Mouse (Mus musculus) heart, embryonic 14.5 days (tissue): ENCODE measurements around the gene Adgb. TPM values are rescaled to one million over a fixed set of nuclear protein-coding genes. Genes with fewer than 3 reads are reported as not detected.

Experiments
- ATAC-seq: fragments of 200-750 bp; cut with Nextera tagmentation; 2 replicates; pipeline ENCODE4 v1.8.0; 2017; ENCODE audit warnings: low read depth, moderate TSS enrichment; ENCODE audit not compliant: insufficient number of reproducible peaks, insufficient read depth, low FRiP score
- H3K27ac ChIP-seq, 2 experiments: fragments of 200-500 bp in 1 of 2; fragments of 300-500 bp in 1 of 2; sonication (generic) in 1 of 2; replicated peaks in 1 of 2; 2 replicates each; pipeline ENCODE4 v1.5.1; 2012 to 2014; ENCODE audit warnings: low read depth in 2 of 2, low read length in 2 of 2, control low read depth in 1 of 2, mild to moderate bottlenecking in 1 of 2, mixed read lengths in 1 of 2; ENCODE audit not compliant: control insufficient read depth in 1 of 2, insufficient read depth in 1 of 2
- H3K27me3 ChIP-seq: fragments of 300-500 bp; sonication (generic); 2 replicates; pipeline ENCODE4 v1.6.1; 2014; ENCODE audit warnings: mild to moderate bottlenecking, low read length, control low read depth; ENCODE audit not compliant: control insufficient read depth, insufficient read depth
- H3K36me3 ChIP-seq: fragments of 300-500 bp; sonication (generic); 2 replicates; pipeline ENCODE4 v1.6.1; 2014; ENCODE audit warnings: mild to moderate bottlenecking, control low read depth, low read length, mixed read lengths; ENCODE audit not compliant: control insufficient read depth, insufficient read depth
- H3K4me1 ChIP-seq, 2 experiments: fragments of 200-500 bp in 1 of 2; fragments of 300-500 bp in 1 of 2; sonication (generic) in 1 of 2; 2 replicates each; pipeline ENCODE4 v1.6.1; 2012 to 2014; ENCODE audit warnings: low read length in 2 of 2, control low read depth in 1 of 2, mixed read lengths in 1 of 2; ENCODE audit not compliant: control insufficient read depth in 2 of 2, insufficient read depth in 2 of 2
- H3K4me2 ChIP-seq: fragments of 300-500 bp; sonication (generic); 2 replicates; pipeline ENCODE4 v1.6.1; 2014; ENCODE audit warnings: mild to moderate bottlenecking, low read length
- H3K4me3 ChIP-seq, 2 experiments: fragments of 200-500 bp in 1 of 2; fragments of 300-500 bp in 1 of 2; sonication (generic) in 1 of 2; 2 replicates each; pipeline ENCODE4 v1.5.1; 2012 to 2014; ENCODE audit warnings: low read length in 2 of 2, mild to moderate bottlenecking in 2 of 2, control low read depth in 1 of 2, low read depth in 1 of 2, moderate library complexity in 1 of 2; ENCODE audit not compliant: control insufficient read depth in 1 of 2, insufficient read depth in 1 of 2
- H3K9ac ChIP-seq: fragments of 300-500 bp; sonication (generic); 2 replicates; pipeline ENCODE4 v1.6.1; 2014; ENCODE audit warnings: mild to moderate bottlenecking, low read length
- H3K9me3 ChIP-seq: fragments of 300-500 bp; sonication (generic); 2 replicates; pipeline ENCODE4 v1.6.1; 2016; ENCODE audit warnings: low read length, control low read depth; ENCODE audit not compliant: control insufficient read depth
- WGBS: fragments of 180-500 bp; shearing (Covaris S2); extraction: QIAGEN DNeasy Blood & Tissue Kit; methylation state at CpG from one replicate; pipeline ENCODE4 v1.1.7; 2014; 5-methylcytosine and 5-hydroxymethylcytosine counted together
- polyA plus RNA-seq: library from polyadenylated mRNA; unstranded; fragments of >200 nt; fragmentation: Nextera tagmentation; extraction: Ambion mirVana; gene quantifications from 2 replicates; pipeline ENCODE4 v1.2.1, GENCODE M21; 2014

Gene Adgb
- polyA plus RNA-seq, 1 experiment from 2014 or later: 0.20 TPM

GRCm38 (mm10) chr10:10456991-10457390 is 15.1 kb downstream of the Adgb start:
- Histone ChIP-seq H3K9ac (no peak overlapping the region), H3K4me1 (no peaks in the 10 kb centered on the region), H3K27ac (no peak overlapping the region), H3K4me2 (no peak overlapping the region), H3K4me3 (no peak overlapping the region), H3K9me3 (no peaks in the 10 kb centered on the region), H3K36me3 (no peaks in the 10 kb centered on the region), H3K27me3 (no peaks in the 10 kb centered on the region)
- 71% methylated on average over 5 of the region's 5 CpGs for WGBS
- no peak for ATAC-seq

- H3K4me2 ChIP-seq: no peak overlapping the region
- no peak overlapping the region for H3K9ac ChIP-seq
- no peaks in the 10 kb centered on the region for H3K4me1 ChIP-seq
- 80% methylated on average over 3 of the region's 3 CpGs for WGBS
- no peak overlapping the region for H3K27ac ChIP-seq
- no peak for ATAC-seq
- no peaks in the 10 kb centered on the region for H3K9me3 ChIP-seq
- no peaks in the 10 kb centered on the region for H3K36me3 ChIP-seq
- no peak overlapping the region for H3K4me3 ChIP-seq
- H3K27me3 ChIP-seq: no peaks in the 10 kb centered on the region
Measured at GRCm38 (mm10) chr10:10449067-10449466, 23.1 kb downstream of the Adgb start.

GRCm38 (mm10) chr10:10444841-10445466 is 27.2 kb downstream of the Adgb start:
- H3K27ac ChIP-seq: no peak overlapping the region
- H3K4me1 ChIP-seq: no peaks in the 10 kb centered on the region
- H3K4me2 ChIP-seq: no peak overlapping the region
- H3K4me3 ChIP-seq: no peak overlapping the region
- WGBS: 59% methylated on average over 3 of the region's 3 CpGs
- no peaks in the 10 kb centered on the region for H3K9me3 ChIP-seq
- no peaks in the 10 kb centered on the region for H3K27me3 ChIP-seq
- no peaks in the 10 kb centered on the region for H3K36me3 ChIP-seq
- ATAC-seq: no peak
- no peak overlapping the region for H3K9ac ChIP-seq

GRCm38 (mm10) chr10:10443558-10443957 is 28.6 kb downstream of the Adgb start:
- ATAC-seq: no peak
- H3K9ac ChIP-seq: no peak overlapping the region

GRCm38 (mm10) chr10:10435014-10435413 is 37.1 kb downstream of the Adgb start:
- no peaks in the 10 kb centered on the region for H3K36me3 ChIP-seq
- no peaks in the 10 kb centered on the region for H3K9me3 ChIP-seq
- H3K4me2 ChIP-seq: no peak overlapping the region
- H3K4me3 ChIP-seq: no peak overlapping the region
- H3K27me3 ChIP-seq: no peaks in the 10 kb centered on the region
- 71% methylated on average over 1 of the region's 1 CpGs for WGBS
- no peak overlapping the region for H3K27ac ChIP-seq
- no peak overlapping the region for H3K9ac ChIP-seq
- ATAC-seq: no peak
- H3K4me1 ChIP-seq: no peaks in the 10 kb centered on the region

More at GRCm38 (mm10) chr10:10443558-10443957, 28.6 kb downstream of the Adgb start:
- Histone ChIP-seq H3K27ac (no peak overlapping the region), H3K4me2 (no peak overlapping the region), H3K4me1 (no peaks in the 10 kb centered on the region), H3K4me3 (no peak overlapping the region), H3K9me3 (no peaks in the 10 kb centered on the region), H3K27me3 (no peaks in the 10 kb centered on the region), H3K36me3 (no peaks in the 10 kb centered on the region)

GRCm38 (mm10) chr10:10429635-10430034 is 42.5 kb downstream of the Adgb start:
- H3K4me3 ChIP-seq: no peak overlapping the region
- no peak overlapping the region for H3K27ac ChIP-seq
- no peaks in the 10 kb centered on the region for H3K4me1 ChIP-seq
- H3K27me3 ChIP-seq: no peaks in the 10 kb centered on the region
- no peaks in the 10 kb centered on the region for H3K9me3 ChIP-seq
- no peaks in the 10 kb centered on the region for H3K36me3 ChIP-seq
- no peak for ATAC-seq
- WGBS: 62% methylated on average over 5 of the region's 5 CpGs
- H3K4me2 ChIP-seq: no peak overlapping the region
- H3K9ac ChIP-seq: no peak overlapping the region

GRCm38 (mm10) chr10:10429032-10429431 is 43.1 kb downstream of the Adgb start:
- no peak overlapping the region for H3K4me3 ChIP-seq
- no peak overlapping the region for H3K9ac ChIP-seq
- WGBS: 84% methylated on average over 7 of the region's 7 CpGs
- H3K4me1 ChIP-seq: no peaks in the 10 kb centered on the region
- no peak overlapping the region for H3K27ac ChIP-seq
- no peaks in the 10 kb centered on the region for H3K36me3 ChIP-seq
- H3K9me3 ChIP-seq: no peaks in the 10 kb centered on the region
- ATAC-seq: no peak
- no peak overlapping the region for H3K4me2 ChIP-seq
- no peaks in the 10 kb centered on the region for H3K27me3 ChIP-seq

- WGBS: 80% methylated on average over 2 of the region's 2 CpGs
- Histone ChIP-seq H3K27ac (no peak overlapping the region), H3K9ac (no peak overlapping the region), H3K4me3 (no peak overlapping the region), H3K36me3 (no peaks in the 10 kb centered on the region), H3K27me3 (no peaks in the 10 kb centered on the region), H3K4me2 (no peak overlapping the region), H3K4me1 (no peaks in the 10 kb centered on the region), H3K9me3 (no peaks in the 10 kb centered on the region)
- no peak for ATAC-seq
Measured at GRCm38 (mm10) chr10:10424383-10424782, 47.7 kb downstream of the Adgb start.
